Mouse (Mus musculus): Measurements from ENCODE around the gene Gm9803.
"Not testable (repeated sequence)": the region's sequence is repeated elsewhere in the genome, so short reads cannot be mapped to it uniquely, and the experiment has no call there.

The Gm9803 gene

GRCm38 (mm10) chr10:43523931-43524330 lies at the start of gene Gm9803:
TSS of gene Gm9803 (plus strand) at chr10:43524084.
- not testable (repeated sequence) for DNase-seq (ENCODE audit: low spot score in 2 of 2)

GRCm38 (mm10) chr10:43475376-43475775 lies 48.5 kb upstream of the Gm9803 start:
- DNase-seq (ENCODE audit: low spot score in 2 of 2) = no peak

GRCm38 (mm10) chr10:43477459-43477858 lies 46.4 kb upstream of the Gm9803 start:
- no peak for DNase-seq (ENCODE audit: low spot score in 2 of 2)

- peak; percentile 26 to 59 for DNase-seq (ENCODE audit: low spot score in 2 of 2)
Measured at GRCm38 (mm10) chr10:43477865-43478681, 45.8 kb upstream of the Gm9803 start.

- DNase-seq (ENCODE audit: low spot score in 2 of 2) = peak; percentile 41 to 50
Measured at GRCm38 (mm10) chr10:43478751-43479435, 45.0 kb upstream of the Gm9803 start, which contains the start of gene Bend3. TSS of gene Bend3 (plus strand) at chr10:43478831.

GRCm38 (mm10) chr10:43479436-43480157 lies 44.3 kb upstream of the Gm9803 start:
- peak; percentile 82 to 86 for DNase-seq (ENCODE audit: low spot score in 2 of 2)

- DNase-seq (ENCODE audit: low spot score in 2 of 2) = no peak
Measured at GRCm38 (mm10) chr10:43480227-43480849, 43.5 kb upstream of the Gm9803 start.

GRCm38 (mm10) chr10:43481179-43481578 lies 42.7 kb upstream of the Gm9803 start:
- no peak for DNase-seq (ENCODE audit: low spot score in 2 of 2)

- no peak for DNase-seq (ENCODE audit: low spot score in 2 of 2)
Measured at GRCm38 (mm10) chr10:43482021-43482420, 41.9 kb upstream of the Gm9803 start.

GRCm38 (mm10) chr10:43483426-43483995 lies 40.4 kb upstream of the Gm9803 start:
- peak in 1 of 2 experiments; percentile 42 for DNase-seq (ENCODE audit: low spot score in 2 of 2)

GRCm38 (mm10) chr10:43485751-43486268 lies 38.1 kb upstream of the Gm9803 start:
- DNase-seq (ENCODE audit: low spot score in 2 of 2) = no peak

GRCm38 (mm10) chr10:43487441-43488010 lies 36.4 kb upstream of the Gm9803 start:
- no peak for DNase-seq (ENCODE audit: low spot score in 2 of 2)

- no peak for DNase-seq (ENCODE audit: low spot score in 2 of 2)
Measured at GRCm38 (mm10) chr10:43488258-43488657, 35.6 kb upstream of the Gm9803 start.

GRCm38 (mm10) chr10:43489139-43489538 lies 34.7 kb upstream of the Gm9803 start:
- DNase-seq (ENCODE audit: low spot score in 2 of 2) = no peak

GRCm38 (mm10) chr10:43489550-43489949 lies 34.3 kb upstream of the Gm9803 start:
- DNase-seq (ENCODE audit: low spot score in 2 of 2) = no peak

- no peak for DNase-seq (ENCODE audit: low spot score in 2 of 2)
Measured at GRCm38 (mm10) chr10:43490034-43490433, 33.9 kb upstream of the Gm9803 start.

- DNase-seq (ENCODE audit: low spot score in 2 of 2) = no peak
Measured at GRCm38 (mm10) chr10:43490846-43491245, 33.0 kb upstream of the Gm9803 start.

GRCm38 (mm10) chr10:43502599-43502998 lies 21.3 kb upstream of the Gm9803 start:
- no peak for DNase-seq (ENCODE audit: low spot score in 2 of 2)

GRCm38 (mm10) chr10:43504291-43504690 lies 19.6 kb upstream of the Gm9803 start:
- no peak for DNase-seq (ENCODE audit: low spot score in 2 of 2)

GRCm38 (mm10) chr10:43507051-43507450 lies 16.8 kb upstream of the Gm9803 start:
- DNase-seq (ENCODE audit: low spot score in 2 of 2) = no peak

GRCm38 (mm10) chr10:43509228-43509627 lies 14.7 kb upstream of the Gm9803 start:
- DNase-seq (ENCODE audit: low spot score in 2 of 2) = no peak
